Mouse (Mus musculus): Measurements from ENCODE around the gene Klc4.

- TF ChIP-seq CTCF (IDR thresholded peaks at IDR 0.05; ENCODE audit: low read depth) (no peak), EP300 (IDR thresholded peaks at IDR 0.05; ENCODE audit: low read depth) (no peak)
Measured at GRCm38 (mm10) chr17:46595336-46595735, 50.5 kb downstream of the Klc4 start.
